Mouse (Mus musculus) heart, postnatal 0 days (tissue): ENCODE results near the gene Camta1. TPM values are rescaled to one million over a fixed set of nuclear protein-coding genes. Genes with fewer than 3 reads are reported as not detected.

ENCODE experiments used
- ATAC-seq: fragments of 200-750 bp; cut with Nextera tagmentation; 2 replicates; pipeline ENCODE4 v1.8.0; 2017; ENCODE audit warnings: low read depth, moderate number of reproducible peaks, moderate library complexity; ENCODE audit not compliant: insufficient read depth
- DNase-seq: peaks from one replicate; pipeline ENCODE4 v3.0.0-alpha.2; 2016; ENCODE audit warnings: low spot score
- H3K27ac ChIP-seq: fragments of 300-500 bp; sonication (generic); 2 replicates; pipeline ENCODE4 v1.5.1; 2014; ENCODE audit warnings: low read depth, mild to moderate bottlenecking
- H3K27me3 ChIP-seq: fragments of 300-500 bp; sonication (generic); 2 replicates; pipeline ENCODE4 v1.6.1; 2014; ENCODE audit warnings: low read length, mixed read lengths; ENCODE audit not compliant: control insufficient read depth, insufficient read depth
- H3K36me3 ChIP-seq: fragments of 300-500 bp; sonication (generic); replicated peaks from 2 replicates; pipeline ENCODE4 v1.6.1; 2014; ENCODE audit warnings: low read length, mixed read lengths; ENCODE audit not compliant: control insufficient read depth, insufficient read depth
- H3K4me1 ChIP-seq: fragments of 300-500 bp; sonication (generic); 2 replicates; pipeline ENCODE4 v1.6.1; 2014; ENCODE audit warnings: antibody characterized with exemption; ENCODE audit not compliant: control insufficient read depth, insufficient read depth
- H3K4me2 ChIP-seq: fragments of 300-500 bp; sonication (generic); 2 replicates; pipeline ENCODE4 v1.6.1; 2014; ENCODE audit warnings: low read depth, mild to moderate bottlenecking, low read length, moderate library complexity
- H3K4me3 ChIP-seq: fragments of 300-500 bp; sonication (generic); 2 replicates; pipeline ENCODE4 v1.5.1; 2014; ENCODE audit warnings: low read depth, low read length
- H3K9ac ChIP-seq: fragments of 300-500 bp; sonication (generic); replicated peaks from 2 replicates; pipeline ENCODE4 v1.6.1; 2014; ENCODE audit warnings: low read depth, low read length, mixed read lengths
- H3K9me3 ChIP-seq: fragments of 300-500 bp; sonication (generic); replicated peaks from 2 replicates; pipeline ENCODE4 v1.6.1; 2016; ENCODE audit warnings: low read length; ENCODE audit not compliant: control insufficient read depth
- CTCF ChIP-seq: IDR thresholded peaks from 2 replicates; pipeline ENCODE4 v1.5.1; 2016; ENCODE audit warnings: antibody characterized with exemption, control low read depth, low read depth
- EP300 ChIP-seq: IDR thresholded peaks from 2 replicates; pipeline ENCODE4 v1.6.1; 2016; ENCODE audit warnings: antibody characterized with exemption, low read depth
- WGBS: fragments of 180-500 bp; shearing (Covaris S2); extraction: QIAGEN DNeasy Blood & Tissue Kit; methylation state at CpG from one replicate; pipeline ENCODE4 v1.1.7; 2014; 5-methylcytosine and 5-hydroxymethylcytosine counted together
- polyA plus RNA-seq: library from polyadenylated mRNA; unstranded; fragments of >200 nt; fragmentation: Nextera tagmentation; extraction: Ambion mirVana; gene quantifications from 2 replicates; pipeline ENCODE4 v1.2.1, GENCODE M21; 2015
- total RNA-seq: library from RNA; depleted of rRNA; stranded (reverse); fragments of >200 nt; gene quantifications from 2 replicates; pipeline ENCODE4 v1.2.3, GENCODE M21; 2014; ENCODE audit warnings: low replicate concordance

The Camta1 gene
- total and polyA plus RNA-seq, 2 experiments from 2014 or later, result 72.7 to 240 TPM

- no peak for ATAC-seq
- H3K4me1 ChIP-seq, result no peaks in the 10 kb centered on the region
- no peak overlapping the region for H3K9ac ChIP-seq
- DNase-seq, result no peak
- 0 out of 2 replicates have a peak, but pooled peaks cover 3% of the 10 kb centered on the region for H3K9me3 ChIP-seq
- no peak overlapping the region for H3K4me2 ChIP-seq
- no peak overlapping the region for H3K4me3 ChIP-seq
- H3K27ac ChIP-seq, result no peak overlapping the region
- no peaks in the 10 kb centered on the region for H3K36me3 ChIP-seq
- 0 out of 2 replicates have a peak, but pooled peaks cover 5% of the 10 kb centered on the region for H3K27me3 ChIP-seq
- 58% methylated on average over 9 of the region's 9 CpGs for WGBS
- no peak for TF ChIP-seq EP300
- TF ChIP-seq CTCF, result no peak
Measured at GRCm38 (mm10) chr4:151243445-151243844, 618.2 kb downstream of the Camta1 start.

- Histone ChIP-seq H3K36me3 (no peaks in the 10 kb centered on the region), H3K4me1 (no peaks in the 10 kb centered on the region), H3K4me2 (no peak overlapping the region), H3K9me3 (0 out of 2 replicates have a peak, but pooled peaks cover 3% of the 10 kb centered on the region), H3K9ac (no peak overlapping the region), H3K27ac (no peak overlapping the region), H3K4me3 (no peak overlapping the region), H3K27me3 (0 out of 2 replicates have a peak, but pooled peaks cover 5% of the 10 kb centered on the region)
- DNase-seq (no peak), ATAC-seq (no peak)
- TF ChIP-seq CTCF (no peak), EP300 (no peak)
- 28% methylated on average over 12 of the region's 12 CpGs for WGBS
Measured at GRCm38 (mm10) chr4:151242751-151243150, 618.9 kb downstream of the Camta1 start.

- 76% methylated on average over 5 of the region's 5 CpGs for WGBS
- no peak for TF ChIP-seq CTCF
- TF ChIP-seq EP300, result no peak
Measured at GRCm38 (mm10) chr4:151240465-151240864, 621.2 kb downstream of the Camta1 start.

GRCm38 (mm10) chr4:151238970-151239684 is 622.5 kb downstream of the Camta1 start:
- Histone ChIP-seq H3K9me3 (0 out of 2 replicates have a peak, but pooled peaks cover 3% of the 10 kb centered on the region), H3K4me2 (no peak overlapping the region), H3K36me3 (no peaks in the 10 kb centered on the region), H3K9ac (no peak overlapping the region), H3K27me3 (0 out of 2 replicates have a peak, but pooled peaks cover 5% of the 10 kb centered on the region), H3K4me3 (no peak overlapping the region), H3K4me1 (no peaks in the 10 kb centered on the region), H3K27ac (no peak overlapping the region)
- DNase-seq (no peak), ATAC-seq (no peak)
- TF ChIP-seq EP300 (no peak), CTCF (no peak)
- 78% methylated on average over 19 of the region's 19 CpGs for WGBS

More at GRCm38 (mm10) chr4:151240465-151240864, 621.2 kb downstream of the Camta1 start:
- Histone ChIP-seq H3K9ac (no peak overlapping the region), H3K4me1 (no peaks in the 10 kb centered on the region), H3K4me3 (no peak overlapping the region), H3K27me3 (0 out of 2 replicates have a peak, but pooled peaks cover 5% of the 10 kb centered on the region), H3K4me2 (no peak overlapping the region), H3K9me3 (0 out of 2 replicates have a peak, but pooled peaks cover 3% of the 10 kb centered on the region), H3K36me3 (no peaks in the 10 kb centered on the region), H3K27ac (no peak overlapping the region)
- DNase-seq (no peak), ATAC-seq (no peak)

GRCm38 (mm10) chr4:151237501-151237900 is 624.2 kb downstream of the Camta1 start:
- H3K9me3 ChIP-seq, result 0 out of 2 replicates have a peak, but pooled peaks cover 3% of the 10 kb centered on the region
- ATAC-seq (no peak), DNase-seq (no peak)
- no peak overlapping the region for H3K9ac ChIP-seq
- TF ChIP-seq EP300 (no peak), CTCF (no peak)
- H3K4me2 ChIP-seq, result no peak overlapping the region
- 81% methylated on average over 3 of the region's 3 CpGs for WGBS
- no peaks in the 10 kb centered on the region for H3K36me3 ChIP-seq
- no peak overlapping the region for H3K27ac ChIP-seq
- no peaks in the 10 kb centered on the region for H3K27me3 ChIP-seq
- no peak overlapping the region for H3K4me3 ChIP-seq
- H3K4me1 ChIP-seq, result no peaks in the 10 kb centered on the region
